Mouse (Mus musculus): ENCODE results near the gene Srsf9. TPM values are rescaled to one million over a fixed set of nuclear protein-coding genes. Genes with fewer than 3 reads are reported as not detected.

Srsf9 gene
- total and polyA plus RNA-seq, 2 experiments, result 17.0 to 25.2 TPM

- Histone ChIP-seq H3K27me3 (ENCODE audit: control insufficient read depth, insufficient read depth, low read length) (no peaks in the 10 kb centered on the region), H3K27ac (replicated peaks; ENCODE audit: insufficient read depth, low read depth, low read length) (no peak overlapping the region), H3K9ac (ENCODE audit: low read depth, low read length) (no peak overlapping the region), H3K4me1 (ENCODE audit: control insufficient read depth, insufficient read depth, low read length) (0 out of 2 replicates have a peak, but pooled peaks cover 3% of the 10 kb centered on the region), H3K79me2 (ENCODE audit: control insufficient read depth, insufficient read depth, low read length) (no peaks in the 10 kb centered on the region), H3K36me3 (ENCODE audit: control insufficient read depth, insufficient read depth, low read length) (no peaks in the 10 kb centered on the region), H3K4me3 (ENCODE audit: insufficient read depth, low read depth, low read length) (no peak overlapping the region)
- DNase-seq (ENCODE audit: extremely low read depth, low read depth, low spot score), result no peak
- WGBS, result 52% methylated on average over 10 of the region's 10 CpGs
- no peak for TF ChIP-seq CTCF (IDR thresholded peaks at IDR 0.05; ENCODE audit: low read depth, low read length)
- no peak for TF ChIP-seq POLR2A (IDR thresholded peaks at IDR 0.05; ENCODE audit: extremely low read depth, insufficient read depth, low read length)
These were observed 9.2 kb upstream of the Srsf9 start for GRCm38 (mm10) chr5:115317645-115318328.

GRCm38 (mm10) chr5:115319004-115319940 is 7.7 kb upstream of the Srsf9 start:
- WGBS, result 9% methylated on average over 22 of the region's 22 CpGs
- peak overlapping the region; percentile 3; the same call in 1 of the 2 replicates for H3K9ac ChIP-seq (ENCODE audit: low read depth, low read length)
- H3K4me3 ChIP-seq (ENCODE audit: insufficient read depth, low read depth, low read length), result peak overlapping the region; percentile 18
- TF ChIP-seq POLR2A (IDR thresholded peaks at IDR 0.05; ENCODE audit: extremely low read depth, insufficient read depth, low read length) (no peak), CTCF (IDR thresholded peaks at IDR 0.05; ENCODE audit: low read depth, low read length) (peak; percentile 28; the same call in 1 of the 2 replicates)
- H3K79me2 ChIP-seq (ENCODE audit: control insufficient read depth, insufficient read depth, low read length), result no peaks in the 10 kb centered on the region
- 0 out of 2 replicates have a peak, but pooled peaks cover 3% of the 10 kb centered on the region for H3K4me1 ChIP-seq (ENCODE audit: control insufficient read depth, insufficient read depth, low read length)
- no peaks in the 10 kb centered on the region for H3K27me3 ChIP-seq (ENCODE audit: control insufficient read depth, insufficient read depth, low read length)
- H3K36me3 ChIP-seq (ENCODE audit: control insufficient read depth, insufficient read depth, low read length), result no peaks in the 10 kb centered on the region
- no peak overlapping the region for H3K27ac ChIP-seq (replicated peaks; ENCODE audit: insufficient read depth, low read depth, low read length)
- peak; percentile 21 for DNase-seq (ENCODE audit: extremely low read depth, low read depth, low spot score)

- H3K4me1 ChIP-seq (ENCODE audit: control insufficient read depth, insufficient read depth, low read length), result 0 out of 2 replicates have a peak, but pooled peaks cover 6% of the 10 kb centered on the region
- 24% methylated on average over 11 of the region's 11 CpGs for WGBS
- peaks cover 6% of the 10 kb centered on the region for H3K36me3 ChIP-seq (ENCODE audit: control insufficient read depth, insufficient read depth, low read length)
- DNase-seq (ENCODE audit: extremely low read depth, low read depth, low spot score), result no peak
- no peaks in the 10 kb centered on the region for H3K27me3 ChIP-seq (ENCODE audit: control insufficient read depth, insufficient read depth, low read length)
- peaks cover 29% of the 10 kb centered on the region for H3K79me2 ChIP-seq (ENCODE audit: control insufficient read depth, insufficient read depth, low read length)
- peak overlapping the region; percentile 78 for H3K9ac ChIP-seq (ENCODE audit: low read depth, low read length)
- TF ChIP-seq POLR2A (IDR thresholded peaks at IDR 0.05; ENCODE audit: extremely low read depth, insufficient read depth, low read length) (no peak), CTCF (IDR thresholded peaks at IDR 0.05; ENCODE audit: low read depth, low read length) (no peak)
- H3K4me3 ChIP-seq (ENCODE audit: insufficient read depth, low read depth, low read length), result peak overlapping the region; percentile 97
- peak overlapping the region; percentile 51 for H3K27ac ChIP-seq (replicated peaks; ENCODE audit: insufficient read depth, low read depth, low read length)
These were observed 633 bp upstream of the Srsf9 start for GRCm38 (mm10) chr5:115326256-115326831.

GRCm38 (mm10) chr5:115327610-115328548 is 902 bp downstream of the Srsf9 start:
- H3K27ac ChIP-seq (replicated peaks; ENCODE audit: insufficient read depth, low read depth, low read length), result no peak overlapping the region
- 2% methylated on average over 55 of the region's 55 CpGs for WGBS
- H3K4me1 ChIP-seq (ENCODE audit: control insufficient read depth, insufficient read depth, low read length), result 0 out of 2 replicates have a peak, but pooled peaks cover 6% of the 10 kb centered on the region

GRCm38 (mm10) chr5:115330955-115331354 is 4.0 kb downstream of the Srsf9 start:
- no peaks in the 10 kb centered on the region for H3K27me3 ChIP-seq (ENCODE audit: control insufficient read depth, insufficient read depth, low read length)
- no peak overlapping the region for H3K4me3 ChIP-seq (ENCODE audit: insufficient read depth, low read depth, low read length)
- 88% methylated on average over 9 of the region's 9 CpGs for WGBS
- H3K9ac ChIP-seq (ENCODE audit: low read depth, low read length), result no peak overlapping the region
- H3K4me1 ChIP-seq (ENCODE audit: control insufficient read depth, insufficient read depth, low read length), result 0 out of 2 replicates have a peak, but pooled peaks cover 6% of the 10 kb centered on the region
- H3K79me2 ChIP-seq (ENCODE audit: control insufficient read depth, insufficient read depth, low read length), result peaks cover 29% of the 10 kb centered on the region
- H3K27ac ChIP-seq (replicated peaks; ENCODE audit: insufficient read depth, low read depth, low read length), result no peak overlapping the region
- TF ChIP-seq CTCF (IDR thresholded peaks at IDR 0.05; ENCODE audit: low read depth, low read length), result no peak
- no peak for DNase-seq (ENCODE audit: extremely low read depth, low read depth, low spot score)
- H3K36me3 ChIP-seq (ENCODE audit: control insufficient read depth, insufficient read depth, low read length), result peaks cover 42% of the 10 kb centered on the region

More at GRCm38 (mm10) chr5:115327610-115328548, 902 bp downstream of the Srsf9 start:
- TF ChIP-seq CTCF (IDR thresholded peaks at IDR 0.05; ENCODE audit: low read depth, low read length) (no peak), POLR2A (IDR thresholded peaks at IDR 0.05; ENCODE audit: extremely low read depth, insufficient read depth, low read length) (no peak)
- no peaks in the 10 kb centered on the region for H3K27me3 ChIP-seq (ENCODE audit: control insufficient read depth, insufficient read depth, low read length)
- H3K36me3 ChIP-seq (ENCODE audit: control insufficient read depth, insufficient read depth, low read length), result peaks cover 20% of the 10 kb centered on the region
- DNase-seq (ENCODE audit: extremely low read depth, low read depth, low spot score), result no peak
- peak overlapping the region; percentile 97 for H3K4me3 ChIP-seq (ENCODE audit: insufficient read depth, low read depth, low read length)
- peaks cover 29% of the 10 kb centered on the region for H3K79me2 ChIP-seq (ENCODE audit: control insufficient read depth, insufficient read depth, low read length)
- peak overlapping the region; percentile 96 for H3K9ac ChIP-seq (ENCODE audit: low read depth, low read length)
